14 mouse cellular contexts compared by ENCODE assay signal in genomic region chr14:86640086-86640485, GRCm38 (mm10).
"Had no signal": no experiment of that assay in that cellular context is flagged by ENCODE, and none has a peak within 500 bp of the region (broad histone marks: within the 10 kb centered on the region; RNA-seq: fewer than 3 reads in every experiment).

No protein-coding gene starts in this region.

- H3K4me3 ChIP-seq: limb, embryonic 15.5 days; liver, embryonic 12.5 days; midbrain, embryonic 10.5 days; myocyte had no signal

- H3K27me3 ChIP-seq: limb, embryonic 15.5 days; liver, embryonic 12.5 days had no signal

- H3K27ac ChIP-seq: limb, embryonic 15.5 days; liver, embryonic 12.5 days; midbrain, embryonic 10.5 days; stomach, postnatal 0 days had no signal

- ATAC-seq: liver, embryonic 12.5 days had no signal

- H3K36me3 ChIP-seq: limb, embryonic 15.5 days; liver, embryonic 12.5 days; midbrain, embryonic 10.5 days had no signal

- H3K4me2 ChIP-seq: limb, embryonic 15.5 days; liver, embryonic 12.5 days; lung, embryonic 14.5 days had no signal

- H3K9ac ChIP-seq: limb, embryonic 15.5 days; liver, embryonic 12.5 days; lung, embryonic 14.5 days had no signal

- H3K4me1 ChIP-seq: limb, embryonic 15.5 days; liver, embryonic 12.5 days had no signal

- H3K9me3 ChIP-seq: limb, embryonic 15.5 days; liver, embryonic 12.5 days; midbrain, embryonic 10.5 days had no signal

- DNase-seq: kidney, adult 2 months; kidney, postnatal 14 days; layer of hippocampus, adult 9-11 months; layer of hippocampus, postnatal 36 days; lung, embryonic 14.5 days; lung, postnatal 10 days; lung, postnatal 4 days; midbrain, embryonic 14.5 days; thymus, postnatal 4 days had no signal
